Mouse (Mus musculus) spleen, postnatal 10 days (tissue): ENCODE results near the gene Stat4.
"Not testable (repeated sequence)": the region's sequence is repeated elsewhere in the genome, so short reads cannot be mapped to it uniquely, and the experiment has no call there.

Experiments used
- DNase-seq, 2 experiments: peaks; one replicate each; pipeline ENCODE4 v3.0.0; 2021 to 2022; ENCODE audit warnings: low spot score in 2 of 2

Stat4 gene

DNA sequence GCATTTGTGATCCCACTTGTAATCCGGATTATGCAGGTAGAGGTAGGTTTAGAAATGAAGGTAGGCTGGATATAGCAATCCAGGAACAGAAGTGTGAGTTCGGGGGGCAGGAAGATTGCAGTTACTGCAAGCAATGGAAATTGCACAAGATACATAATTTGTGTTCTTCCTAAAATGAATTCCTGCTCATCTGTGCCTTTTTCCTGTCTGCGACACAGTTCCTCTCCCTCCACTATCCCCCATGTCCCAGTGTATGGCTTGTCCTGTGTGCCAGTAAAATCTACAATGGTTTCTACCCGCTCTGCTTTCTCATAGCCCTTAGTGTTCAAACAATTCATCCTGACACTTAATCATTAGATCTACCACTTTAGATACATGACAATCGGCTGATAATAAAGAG is 41.7 kb downstream of the Stat4 start:
- no peak for DNase-seq

DNA sequence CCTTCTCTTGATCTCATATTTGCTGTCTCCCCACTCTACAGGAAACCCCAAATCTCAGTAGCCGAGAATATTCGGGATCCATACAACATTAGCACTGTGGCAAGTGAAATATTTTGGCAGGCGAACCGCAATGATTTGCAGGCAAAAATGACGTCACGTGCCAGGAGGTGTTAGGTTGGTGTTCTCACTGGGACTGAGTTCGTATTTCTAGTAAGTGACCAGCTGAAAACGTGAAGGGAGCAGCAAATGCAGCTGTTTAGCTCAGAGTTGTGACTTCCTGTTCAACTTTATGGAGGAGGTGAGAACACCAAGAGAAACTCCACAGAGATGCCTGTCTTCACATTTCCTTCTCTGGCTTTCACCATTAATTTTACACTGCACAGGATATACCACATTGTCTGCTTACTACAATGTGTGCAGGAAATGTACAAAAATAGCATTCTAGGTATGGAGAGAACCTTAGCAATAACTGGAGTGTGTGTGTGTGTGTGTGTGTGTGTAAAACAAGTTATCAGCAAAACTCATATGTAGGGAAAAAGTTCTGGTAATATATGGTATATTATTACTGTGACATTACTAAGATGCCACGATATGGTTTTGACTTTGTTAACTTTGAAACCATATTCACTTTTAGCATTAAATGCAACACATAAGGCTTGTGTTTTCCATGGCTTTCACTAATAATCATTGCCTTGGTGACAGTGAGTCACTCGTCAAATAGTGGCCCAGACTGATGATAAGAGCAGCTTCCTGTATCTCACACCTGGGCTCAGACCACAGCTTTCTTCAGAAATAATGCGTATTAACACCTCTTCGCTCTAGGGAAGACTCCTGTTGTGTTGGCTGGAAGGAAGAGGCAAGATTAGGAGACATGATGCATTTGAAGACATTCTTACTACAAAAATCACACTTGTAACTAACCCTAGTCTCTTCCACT is 48.1 kb downstream of the Stat4 start:
- DNase-seq, result no peak

DNA sequence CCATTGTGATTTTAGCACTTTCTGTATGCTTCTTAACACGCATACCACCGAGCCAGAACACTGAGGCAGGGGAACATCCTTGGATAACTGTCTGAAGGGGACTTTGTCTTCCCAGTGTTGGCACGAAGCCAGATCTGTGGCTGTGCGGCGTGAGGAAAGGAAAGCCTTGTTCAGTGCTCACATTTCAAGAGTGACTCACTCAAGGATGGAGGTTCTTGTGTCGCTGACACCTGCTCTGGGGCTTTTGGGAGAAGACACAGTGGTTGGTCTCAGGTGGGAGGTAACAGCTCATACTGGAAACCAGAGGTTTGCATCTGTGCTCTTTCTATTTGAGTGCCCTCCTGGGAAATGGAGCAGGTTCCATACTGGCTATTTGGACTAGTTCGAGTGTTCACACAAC is 52.2 kb downstream of the Stat4 start:
- no peak for DNase-seq

DNA sequence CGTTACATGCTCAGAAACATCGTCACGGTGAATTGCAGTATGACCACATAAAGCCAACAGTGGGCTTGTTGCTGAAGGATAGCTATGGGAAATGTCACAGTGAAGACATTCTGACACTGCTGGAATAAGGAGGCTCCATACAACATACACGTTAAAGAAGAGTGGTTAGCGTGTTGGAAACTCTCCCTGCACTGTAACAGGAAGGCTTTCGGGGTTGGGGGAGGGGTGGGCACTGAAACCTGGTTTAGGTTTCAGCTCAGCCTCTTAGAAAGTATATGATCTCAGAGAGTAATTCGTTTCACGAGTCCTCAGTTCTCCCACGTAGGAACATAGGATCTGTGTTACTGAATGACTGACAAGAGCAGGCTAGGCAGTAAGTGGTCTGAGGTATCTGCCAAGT is 52.7 kb downstream of the Stat4 start:
- DNase-seq, result no peak

DNA sequence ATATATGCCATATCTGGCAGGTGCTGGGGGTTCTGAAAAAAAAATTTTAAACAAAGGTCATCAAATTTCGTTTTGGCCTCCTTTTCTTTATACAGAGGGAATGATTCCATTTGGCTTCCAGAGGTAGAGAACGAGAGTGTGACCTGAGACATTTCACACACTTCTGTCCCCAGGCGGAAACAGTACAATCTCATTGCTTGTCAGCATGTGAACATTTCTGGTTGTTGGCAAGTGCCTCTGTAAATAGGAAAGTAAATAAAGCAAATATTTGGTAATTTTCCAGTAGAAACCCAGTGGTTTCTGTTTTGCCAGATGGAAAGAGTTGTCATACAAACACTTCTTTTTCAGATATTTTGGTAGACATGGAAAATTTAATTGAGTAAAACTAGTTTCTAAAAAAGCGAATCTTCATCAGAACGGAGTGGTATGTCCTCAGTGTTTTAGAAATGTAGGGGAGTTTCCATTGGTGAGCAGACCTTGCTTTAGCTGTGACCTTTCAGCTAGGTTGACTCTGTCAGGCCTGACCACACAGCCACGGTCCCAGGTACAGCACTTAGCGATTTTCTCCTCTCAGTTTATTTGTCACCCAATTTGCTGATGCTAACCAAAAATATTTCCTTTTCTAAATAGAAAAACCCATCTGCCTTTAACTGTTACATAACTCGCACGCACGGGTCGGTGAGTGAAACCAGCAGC is 53.6 kb downstream of the Stat4 start:
- DNase-seq, result no peak

DNA sequence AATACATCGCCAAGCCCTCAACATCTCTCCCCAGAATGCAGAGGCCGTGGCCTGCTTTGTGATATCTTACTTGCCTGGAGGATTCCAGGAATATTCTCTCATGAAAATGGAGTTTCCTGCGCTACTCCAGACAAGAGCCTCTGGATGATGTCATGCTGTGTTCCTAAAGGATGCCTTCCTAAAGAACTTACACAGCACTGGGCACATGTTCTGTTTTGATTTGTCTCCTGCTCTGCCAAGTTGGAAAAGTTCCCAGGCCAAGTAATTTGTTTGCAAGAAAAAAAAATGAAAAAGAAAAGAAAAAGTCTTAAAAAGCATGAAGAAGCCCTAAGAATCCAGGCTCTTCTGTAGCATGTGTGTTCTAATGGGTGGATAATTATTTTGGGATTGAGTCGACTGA is 56.2 kb downstream of the Stat4 start:
- DNase-seq, result no peak

DNA sequence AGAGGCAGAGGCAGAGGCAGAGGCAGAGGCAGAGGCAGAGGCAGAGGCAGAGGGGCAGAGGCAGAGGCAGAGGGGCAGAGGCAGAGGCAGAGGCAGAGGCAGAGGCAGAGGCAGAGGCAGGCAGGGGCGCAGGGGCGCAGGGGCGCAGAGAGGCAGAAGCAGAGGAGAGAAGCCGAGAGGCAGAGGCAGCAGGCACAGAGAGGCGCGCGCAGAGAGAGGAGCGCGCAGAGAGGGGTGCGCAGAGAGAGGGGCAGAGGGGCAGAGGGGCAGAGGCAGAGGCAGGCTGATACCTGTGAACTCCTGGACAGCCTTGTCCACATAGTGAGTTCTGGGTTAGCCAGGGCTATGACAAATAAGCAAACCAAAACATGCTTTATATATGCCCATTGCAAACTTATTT is 59.9 kb downstream of the Stat4 start:
- DNase-seq, result not testable (repeated sequence)

DNA sequence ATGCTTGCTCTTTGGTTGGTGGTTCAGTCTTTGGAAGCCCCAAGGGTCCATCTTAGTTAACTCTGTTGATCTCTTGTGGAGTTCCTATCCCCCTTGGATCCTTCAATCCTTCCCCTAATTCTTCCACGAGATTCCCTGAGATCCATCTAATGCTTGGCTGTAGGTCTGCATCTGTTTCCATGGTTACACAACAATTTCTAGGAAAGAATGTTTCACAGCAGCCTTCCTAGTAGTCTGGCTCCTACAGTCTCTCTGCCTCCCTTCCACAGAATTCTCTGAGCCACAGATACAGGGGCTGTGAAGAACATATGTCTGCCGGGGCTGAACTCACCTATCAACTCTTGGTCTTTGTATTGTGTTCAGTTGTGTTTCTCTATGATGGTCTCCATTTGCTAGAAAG is 61.8 kb downstream of the Stat4 start:
- no peak for DNase-seq

DNA sequence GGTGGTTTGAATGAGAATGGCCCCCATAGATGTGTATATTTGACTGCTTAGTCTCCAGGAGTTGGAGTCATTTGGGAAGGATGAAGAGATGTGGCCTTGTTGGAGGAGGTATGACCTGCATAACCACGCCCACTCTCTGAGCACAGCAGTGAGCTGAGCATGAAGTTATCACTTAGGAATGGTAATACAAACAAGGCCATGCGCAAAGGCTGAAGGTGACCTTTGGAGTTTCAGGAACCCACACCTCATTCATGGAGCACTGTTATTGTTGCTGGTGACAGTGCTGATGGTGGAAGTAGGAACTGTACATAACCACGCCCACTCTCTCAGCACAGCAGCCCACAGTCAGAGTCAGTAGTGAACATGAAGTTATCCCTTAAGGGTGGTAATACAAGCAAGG is 62.9 kb downstream of the Stat4 start:
- DNase-seq, result no peak

DNA sequence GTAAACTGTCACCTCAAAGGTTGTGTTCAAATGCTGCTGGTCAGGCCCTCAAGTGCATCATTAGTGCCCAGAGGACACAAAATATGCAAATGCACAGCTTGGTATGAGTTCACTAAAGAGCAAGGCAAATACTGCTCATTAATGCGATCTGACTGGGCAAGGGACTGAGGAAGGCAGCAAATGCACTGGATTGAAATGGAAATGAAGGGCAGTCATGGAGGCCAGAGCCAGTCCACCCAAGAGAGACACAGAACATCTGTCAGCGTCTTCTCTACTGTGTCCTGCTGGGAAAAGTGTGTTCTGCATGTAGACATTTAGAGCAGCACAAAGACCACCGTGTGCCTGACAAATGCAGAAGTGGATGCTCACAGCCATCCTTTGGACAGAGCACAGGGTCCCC is 64.6 kb downstream of the Stat4 start:
- DNase-seq, result no peak

DNA sequence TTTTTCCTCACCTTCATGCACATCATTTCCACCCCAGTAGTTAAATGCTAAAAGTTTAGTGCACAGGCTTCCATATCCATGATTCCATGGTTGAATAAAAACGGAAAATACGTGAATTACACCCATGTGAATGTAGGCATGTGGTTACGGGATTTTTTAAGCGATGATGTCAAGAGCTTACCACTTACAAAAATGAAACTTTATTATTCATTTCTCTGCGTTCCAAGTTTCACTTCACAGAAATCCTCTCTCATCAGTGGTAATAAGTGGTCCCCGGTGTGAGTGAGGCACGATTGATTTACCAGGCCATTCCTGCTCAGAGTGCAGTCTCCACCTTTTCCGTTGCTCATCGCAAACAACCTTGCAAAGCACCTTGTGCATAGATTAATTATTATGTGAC is 66.0 kb downstream of the Stat4 start:
- no peak for DNase-seq

DNA sequence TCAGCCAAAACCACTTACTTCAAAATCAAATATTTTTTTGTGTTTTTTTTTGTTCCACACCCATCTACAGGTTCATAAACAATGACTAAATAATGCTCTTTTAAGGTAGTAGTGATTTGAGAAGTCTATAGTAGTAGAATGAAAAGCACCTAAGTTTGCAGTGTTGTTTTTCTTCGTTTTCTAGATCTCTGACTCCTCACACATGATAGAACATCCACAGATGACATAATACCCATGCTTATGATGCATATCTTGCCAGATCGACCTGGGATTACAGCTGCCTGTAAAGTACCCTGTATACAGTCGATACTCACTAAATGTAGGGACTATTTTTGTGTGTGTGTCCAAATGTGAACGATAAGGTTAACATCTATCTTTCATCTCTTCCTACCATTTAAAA is 69.0 kb downstream of the Stat4 start:
- DNase-seq, result no peak

DNA sequence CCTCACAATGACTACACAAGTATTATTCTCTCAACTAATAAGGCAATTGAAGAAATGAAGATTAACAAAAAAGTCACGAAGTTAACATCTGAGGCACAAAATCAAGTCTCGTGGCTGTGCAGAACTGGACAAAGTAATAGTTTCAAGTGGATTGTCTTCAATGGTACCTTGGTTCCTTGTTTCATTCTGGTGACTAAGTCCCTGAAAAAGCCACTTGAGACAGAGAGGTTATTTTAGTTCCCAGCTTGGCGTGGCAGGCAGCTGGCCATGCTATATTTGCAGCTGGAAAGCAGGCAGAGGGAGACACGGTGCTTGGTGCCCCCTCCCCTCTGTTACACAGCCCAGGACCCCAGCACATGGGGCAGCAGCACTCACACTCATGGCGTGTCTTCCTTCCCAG is 70.2 kb downstream of the Stat4 start:
- DNase-seq, result no peak

DNA sequence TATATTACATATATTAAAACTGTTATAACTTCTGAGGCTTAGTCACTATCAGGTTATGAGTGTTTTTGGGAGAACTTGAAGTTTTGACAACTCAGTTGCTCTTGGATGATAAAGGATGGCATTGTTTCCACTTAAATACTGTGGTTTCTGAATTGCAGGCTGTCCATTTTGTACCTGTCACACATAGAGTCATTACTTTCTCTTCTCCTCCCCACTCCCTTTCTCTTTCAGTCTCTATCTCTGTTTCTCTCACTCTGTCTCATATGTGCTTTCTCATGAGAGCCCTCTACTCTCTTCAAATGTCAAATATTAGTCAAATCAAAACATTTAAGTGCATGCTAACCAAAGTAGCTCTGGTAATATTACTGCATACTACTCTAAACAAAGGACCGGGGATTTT is 79.3 kb downstream of the Stat4 start:
- DNase-seq, result no peak

DNA sequence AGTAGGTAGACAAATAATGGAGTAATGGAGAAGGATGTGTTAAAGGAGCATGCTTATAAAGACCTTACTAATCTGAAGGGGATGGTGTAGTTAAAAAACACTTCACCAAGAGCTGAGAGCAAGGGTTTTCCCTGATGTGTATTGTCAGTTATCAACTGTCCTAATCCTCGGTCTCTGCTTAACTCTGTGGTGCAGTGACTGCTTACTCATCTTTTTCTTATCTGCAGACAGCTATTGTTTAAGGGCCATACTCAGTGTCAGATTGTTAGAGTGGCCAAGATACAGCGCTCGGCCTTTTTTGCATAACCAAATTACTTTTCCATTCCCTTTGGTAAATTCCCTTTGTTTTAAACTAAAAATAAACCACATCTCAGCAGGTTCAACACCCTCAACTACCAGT is 79.7 kb downstream of the Stat4 start:
- DNase-seq, result no peak

DNA sequence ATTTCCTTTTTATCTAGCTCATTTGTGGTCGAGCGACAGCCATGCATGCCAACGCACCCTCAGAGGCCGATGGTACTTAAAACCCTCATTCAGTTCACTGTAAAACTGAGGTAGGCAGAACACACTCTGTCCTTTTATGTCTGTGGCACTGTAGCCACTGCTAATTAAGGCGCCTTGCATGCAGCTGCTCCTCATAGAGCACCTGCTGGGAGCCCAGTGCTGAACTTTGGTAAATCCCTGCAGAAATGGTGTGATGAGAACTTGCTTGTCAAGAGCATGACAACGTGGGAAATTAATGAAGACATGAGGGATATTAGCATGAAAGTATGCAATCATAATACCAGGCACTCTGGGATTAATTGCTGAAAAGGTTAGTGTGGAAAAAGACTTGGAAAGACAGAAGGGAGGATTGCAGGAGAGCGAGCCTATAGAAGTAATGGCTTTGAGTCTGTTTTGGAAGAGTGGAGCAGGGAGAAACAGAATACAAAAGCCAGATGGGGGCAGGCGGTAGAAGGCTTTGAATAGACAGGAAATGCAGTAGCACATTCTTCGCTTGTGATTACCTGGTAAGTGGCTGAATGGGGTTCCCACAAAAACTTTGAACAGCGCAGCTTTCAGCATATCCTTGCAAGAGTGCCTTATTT is 92.9 kb downstream of the Stat4 start:
- no peak for DNase-seq

DNA sequence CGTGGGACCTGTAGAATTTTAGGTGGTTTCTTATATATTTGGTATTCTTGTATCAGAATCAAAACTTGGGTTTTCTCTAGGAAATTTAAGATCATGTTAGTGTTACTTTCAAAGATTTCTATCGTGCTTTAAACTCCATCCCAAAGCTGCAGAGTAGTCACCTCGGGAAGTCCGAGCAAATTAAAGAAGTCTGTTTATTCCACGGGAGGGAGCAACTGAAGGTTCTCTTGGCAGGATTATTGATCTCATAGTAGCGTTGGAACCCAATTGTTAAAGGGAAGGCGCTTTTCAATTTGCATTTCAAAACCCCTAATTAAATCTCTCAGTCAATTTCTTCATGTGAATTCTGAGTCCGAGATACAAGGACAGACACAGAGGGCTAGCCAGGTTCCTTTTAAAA is 93.4 kb downstream of the Stat4 start:
- no peak for DNase-seq

DNA sequence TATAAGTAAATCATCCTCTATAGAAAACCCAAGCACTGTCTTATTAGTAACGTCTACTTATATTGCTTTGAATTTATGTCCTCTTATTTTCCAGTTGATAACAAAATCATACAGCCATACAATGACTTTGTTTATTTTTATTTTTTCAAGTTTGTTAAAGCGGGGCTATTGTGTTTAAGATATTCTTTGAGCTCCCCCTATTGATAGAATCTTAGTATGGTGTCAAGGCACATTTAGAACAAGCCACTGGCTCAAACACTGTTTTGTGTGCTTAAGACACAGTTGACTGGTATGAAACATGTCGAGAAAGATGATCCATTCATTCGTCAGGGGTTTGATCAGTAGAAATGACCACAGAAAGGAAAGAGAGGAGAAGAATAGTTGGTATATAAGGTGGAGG is 99.3 kb downstream of the Stat4 start:
- DNase-seq, result no peak

DNA sequence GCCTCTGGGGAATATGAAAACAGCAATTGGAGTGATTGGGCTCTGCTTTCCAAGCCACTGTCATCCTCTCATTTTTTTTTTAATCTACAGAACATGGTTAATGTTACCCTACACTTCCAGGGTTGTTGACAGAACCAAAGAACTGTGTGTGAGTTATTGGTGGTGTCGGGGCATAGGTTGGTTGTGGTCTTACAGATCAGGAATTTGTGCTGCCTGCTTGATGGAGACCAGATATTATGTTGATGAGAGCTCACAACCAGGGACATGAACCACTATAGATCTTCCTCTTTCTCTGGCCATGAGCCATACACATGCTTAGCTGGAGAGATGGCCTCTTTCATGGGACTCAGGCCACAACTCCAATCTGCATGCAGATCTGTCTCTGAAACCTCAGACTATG is 100.2 kb downstream of the Stat4 start:
- DNase-seq, result no peak

DNA sequence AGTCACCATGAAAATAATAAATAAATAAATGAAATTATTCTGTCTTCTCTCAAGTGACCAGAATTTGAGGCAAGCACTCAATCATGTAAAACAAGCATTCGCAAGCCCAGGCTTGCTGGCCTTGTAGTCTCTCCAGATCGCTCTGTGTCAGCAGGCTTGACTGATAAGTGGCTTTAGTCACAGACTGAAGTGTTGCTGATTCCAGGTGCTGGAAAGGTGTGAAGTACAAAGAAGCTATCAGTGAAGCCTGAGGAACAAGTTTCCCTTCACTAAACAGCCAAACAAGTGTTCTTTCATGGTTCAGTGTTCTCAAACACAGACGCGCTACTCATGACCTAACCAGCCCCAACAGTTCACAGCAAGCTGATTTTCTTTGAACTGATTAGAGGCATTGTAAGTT is 101.7 kb downstream of the Stat4 start:
- DNase-seq, result no peak

DNA sequence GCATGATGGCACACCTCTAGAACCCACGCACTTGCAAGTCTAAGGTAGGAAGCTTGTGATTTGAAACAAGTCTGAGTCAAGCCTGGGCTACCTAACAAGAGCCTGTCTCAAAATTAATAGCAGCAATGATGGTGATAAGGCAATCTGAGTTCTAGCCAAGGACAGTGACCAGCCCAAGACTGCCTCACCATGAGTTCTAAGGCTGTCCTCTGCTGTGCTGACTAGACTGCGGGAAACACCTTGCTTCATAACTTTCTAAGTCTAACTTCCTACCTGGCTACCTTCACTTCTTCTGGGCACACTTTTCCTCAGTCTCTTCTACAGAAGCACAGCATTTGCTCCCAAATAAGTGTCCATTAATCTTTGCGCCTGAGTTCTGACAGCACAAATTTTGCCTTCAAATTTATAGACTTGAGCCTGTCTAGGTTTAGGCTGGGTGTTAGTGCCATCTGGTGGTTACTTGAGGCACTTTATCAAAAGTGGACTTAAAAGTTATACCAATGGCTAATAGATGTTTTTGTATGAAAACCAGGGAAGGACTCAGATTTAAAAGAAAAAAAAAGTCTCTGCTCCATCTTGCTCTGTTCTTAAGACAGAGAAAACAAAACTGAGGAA is 111.8 kb downstream of the Stat4 start:
- peak in 1 of 2 experiments; percentile 46 for DNase-seq

DNA sequence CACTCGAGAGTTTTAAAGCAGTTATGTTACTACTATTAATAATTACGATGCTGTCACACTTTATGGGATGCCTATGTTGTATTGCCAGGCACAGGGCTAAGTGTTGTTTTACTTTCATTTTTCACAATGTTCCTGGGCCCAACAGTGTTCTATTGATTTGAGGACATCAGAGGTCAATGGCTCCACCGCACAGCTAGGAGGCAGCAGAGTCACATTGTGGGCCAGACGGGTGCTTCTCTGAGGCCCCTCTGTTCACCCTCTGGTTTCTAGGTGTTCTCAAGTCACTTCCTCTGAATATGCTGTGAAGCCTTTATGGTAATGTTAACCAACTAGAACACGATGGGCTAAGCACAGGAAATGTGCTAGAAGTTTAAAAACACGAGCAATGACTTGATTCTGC is 113.5 kb downstream of the Stat4 start:
- DNase-seq, result peak in 1 of 2 experiments; percentile 63
